Mouse (Mus musculus): ENCODE measurements around the gene H3f3a. TPM values are rescaled to one million over a fixed set of nuclear protein-coding genes. Genes with fewer than 3 reads are reported as not detected.

H3f3a gene
- polyA plus RNA-seq, 1 experiment from 2014 or later = 3,506 TPM

Other genes with a start within 250 kb of the H3f3a start
- 184 and 187 TPM in 2 replicates for gene Parp1, start 245.0 kb downstream of the H3f3a start, polyA plus RNA-seq (2016; fragmentation: Nextera tagmentation; extraction: Ambion mirVana)
- gene Lin9, start 172.8 kb downstream of the H3f3a start, polyA plus RNA-seq (2016; fragmentation: Nextera tagmentation; extraction: Ambion mirVana) = 17.2 and 20.2 TPM in 2 replicates
- gene Mixl1, start 116.9 kb downstream of the H3f3a start, polyA plus RNA-seq (2016; fragmentation: Nextera tagmentation; extraction: Ambion mirVana) = 0.08 and 0.31 TPM in 2 replicates
- gene Acbd3, start 87.9 kb downstream of the H3f3a start, polyA plus RNA-seq (2016; fragmentation: Nextera tagmentation; extraction: Ambion mirVana) = 27.9 and 31.0 TPM in 2 replicates
- 37.6 and 40.5 TPM in 2 replicates for gene Sde2, start 37.2 kb upstream of the H3f3a start, polyA plus RNA-seq (2016; fragmentation: Nextera tagmentation; extraction: Ambion mirVana)
- not detected in 2 replicates for gene Lefty2, start 79.2 kb upstream of the H3f3a start, polyA plus RNA-seq (2016; fragmentation: Nextera tagmentation; extraction: Ambion mirVana)
- 93.9 and 94.6 TPM in 2 replicates for gene Pycr2, start 90.3 kb upstream of the H3f3a start, polyA plus RNA-seq (2016; fragmentation: Nextera tagmentation; extraction: Ambion mirVana)
- gene Lefty1, start 121.1 kb upstream of the H3f3a start, polyA plus RNA-seq (2016; fragmentation: Nextera tagmentation; extraction: Ambion mirVana) = 0.28 and 0.46 TPM in 2 replicates
- gene Tmem63a, start 128.4 kb upstream of the H3f3a start, polyA plus RNA-seq (2016; fragmentation: Nextera tagmentation; extraction: Ambion mirVana) = 3.2 and 3.9 TPM in 2 replicates
- 2.8 and 3.0 TPM in 2 replicates for gene Ephx1, start 207.0 kb upstream of the H3f3a start, polyA plus RNA-seq (2016; fragmentation: Nextera tagmentation; extraction: Ambion mirVana)
- gene 9130409I23Rik, start 237.3 kb upstream of the H3f3a start, polyA plus RNA-seq (2016; fragmentation: Nextera tagmentation; extraction: Ambion mirVana) = not detected in 2 replicates